Comparison of ENCODE assay signal across 8 mouse cellular contexts in the genomic region with DNA sequence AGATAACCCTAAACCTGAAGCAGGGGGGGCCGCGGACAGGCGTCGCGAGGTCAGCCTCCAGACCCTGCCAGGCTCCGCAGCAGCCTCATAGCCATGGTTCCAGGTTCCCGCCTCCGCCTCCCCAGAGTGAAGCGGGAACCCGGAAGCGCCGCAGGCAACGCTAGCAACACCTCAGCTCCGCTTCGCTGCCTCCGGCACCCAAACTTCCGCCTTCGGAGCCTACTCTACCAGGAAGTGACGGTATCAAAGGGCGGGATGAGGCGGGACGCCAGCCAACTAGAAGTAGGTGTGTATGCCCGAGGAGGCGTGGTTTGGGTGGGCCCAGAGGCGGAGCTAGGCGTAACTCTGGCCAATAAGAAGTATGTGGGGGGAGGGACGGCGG. TPM values are rescaled to one million over a fixed set of nuclear protein-coding genes. Genes with fewer than 3 reads are reported as not detected.
DNase-seq lines count a peak whose midpoint lies in the region; ATAC-seq lines count a peak whose summit lies in the region.

A gene (minus strand): TSS at position 234 of the 382 bp plus-strand sequence.

- ATAC-seq in heart, embryonic 13.5 days (ENCODE audit: extremely low read depth, insufficient number of reproducible peaks, low FRiP score, low TSS enrichment), result peak; percentile 93
- peak; percentile 97 for ATAC-seq in liver, embryonic 12.5 days
- peak; percentile 97 for ATAC-seq in stomach, embryonic 15.5 days (ENCODE audit: insufficient read depth, low FRiP score, low read depth)

- H3K9me3 ChIP-seq in heart, embryonic 13.5 days, result no peaks in the 10 kb centered on the region
- H3K9me3 ChIP-seq in liver, embryonic 12.5 days (replicated peaks), result no peaks in the 10 kb centered on the region
- no peaks in the 10 kb centered on the region for H3K9me3 ChIP-seq in stomach, embryonic 15.5 days

- peak within 1 kb of the TSS; percentile 96 for H3K4me2 ChIP-seq in heart, embryonic 13.5 days
- peak within 1 kb of the TSS; percentile 90 for H3K4me2 ChIP-seq in liver, embryonic 12.5 days
- H3K4me2 ChIP-seq in stomach, embryonic 15.5 days, result peak within 1 kb of the TSS; percentile 68

- H3K27me3 ChIP-seq in heart, embryonic 13.5 days (replicated peaks), result no peaks in the 10 kb centered on the region
- H3K27me3 ChIP-seq in liver, embryonic 12.5 days (replicated peaks), result no peaks in the 10 kb centered on the region
- H3K27me3 ChIP-seq in stomach, embryonic 15.5 days (replicated peaks), result no peaks in the 10 kb centered on the region

- H3K9ac ChIP-seq in heart, embryonic 13.5 days, result peak within 1 kb of the TSS; percentile 93
- H3K9ac ChIP-seq in liver, embryonic 12.5 days, result peak within 1 kb of the TSS; percentile 88
- H3K9ac ChIP-seq in stomach, embryonic 15.5 days, result peak within 1 kb of the TSS; percentile 72

- DNase-seq in CD4-positive, CD25-positive, alpha-beta regulatory T cell, adult 2 months (ENCODE audit: low read depth, low spot score), result peak; percentile 100
- peak; percentile 82 for DNase-seq in fat pad, adult 2 months (ENCODE audit: extremely low read depth, low read depth, low spot score)
- DNase-seq in kidney, postnatal 10 days, result peak; percentile 100
- DNase-seq in natural killer cell, adult 2 months (ENCODE audit: low spot score in 2 of 2), result peak; percentile 99

- H3K4me1 ChIP-seq in brown adipose tissue, adult 24 weeks (ENCODE audit: control insufficient read depth, insufficient read depth, insufficient read length, low read length), result peaks cover 9% of the 10 kb centered on the region
- H3K4me1 ChIP-seq in heart, embryonic 13.5 days, result peaks cover 38% of the 10 kb centered on the region
- H3K4me1 ChIP-seq in liver, embryonic 12.5 days, result peaks cover 43% of the 10 kb centered on the region
- peaks cover 19% of the 10 kb centered on the region for H3K4me1 ChIP-seq in stomach, embryonic 15.5 days

- peak within 1 kb of the TSS; percentile 78 for H3K27ac ChIP-seq in brown adipose tissue, adult 24 weeks (replicated peaks; ENCODE audit: low read depth, low read length)
- H3K27ac ChIP-seq in heart, embryonic 13.5 days (replicated peaks), result peak within 1 kb of the TSS; percentile 87
- H3K27ac ChIP-seq in liver, embryonic 12.5 days, result peak within 1 kb of the TSS; percentile 88
- peak within 1 kb of the TSS; percentile 75 for H3K27ac ChIP-seq in stomach, embryonic 15.5 days

- under 1% methylated on average over 28 of the region's 28 CpGs for WGBS in heart, embryonic 13.5 days
- WGBS in liver, embryonic 12.5 days (ENCODE audit: insufficient replicate concordance), result 1% methylated on average over 28 of the region's 28 CpGs
- WGBS in stomach, embryonic 15.5 days, result under 1% methylated on average over 28 of the region's 28 CpGs

- peaks cover 14% of the 10 kb centered on the region; the same call in 1 of the 2 replicates for H3K36me3 ChIP-seq in heart, embryonic 13.5 days
- peaks cover 25% of the 10 kb centered on the region for H3K36me3 ChIP-seq in liver, embryonic 12.5 days
- H3K36me3 ChIP-seq in stomach, embryonic 15.5 days, result no peaks in the 10 kb centered on the region

- H3K4me3 ChIP-seq in brown adipose tissue, adult 24 weeks (ENCODE audit: insufficient read depth, low read depth, low read length), result peak within 1 kb of the TSS; percentile 75
- H3K4me3 ChIP-seq in heart, embryonic 13.5 days, result peak within 1 kb of the TSS; percentile 97
- H3K4me3 ChIP-seq in liver, embryonic 12.5 days, result peak within 1 kb of the TSS; percentile 90
- H3K4me3 ChIP-seq in stomach, embryonic 15.5 days (replicated peaks), result peak within 1 kb of the TSS; percentile 92

RNA-seq across cellular contexts. Expression of the gene that starts here (rescaled TPM):
- polyA plus RNA-seq in brown adipose tissue, adult 24 weeks (2012; ENCODE audit: insufficient read depth, insufficient read length, missing spikeins), result 80.3 and 82.0 TPM in 2 replicates
- polyA plus RNA-seq in heart, embryonic 13.5 days (2015; fragmentation: Nextera tagmentation; extraction: Ambion mirVana), result 83.7 and 88.0 TPM in 2 replicates
- polyA plus RNA-seq in liver, embryonic 12.5 days (2016; fragmentation: Nextera tagmentation; extraction: Ambion mirVana), result 54.9 and 55.2 TPM in 2 replicates
- 87.2 and 93.5 TPM in 2 replicates for polyA plus RNA-seq in stomach, embryonic 15.5 days (2015; fragmentation: Nextera tagmentation; extraction: Ambion mirVana)

Comparison
In these comparisons a context has a peak if more than half of its experiments do, and no peak if none do; other contexts are left out.
1. Peak in every context shown above with its lines: DNase-seq, ATAC-seq, H3K4me3 ChIP-seq and H3K27ac ChIP-seq.